Mouse (Mus musculus): ENCODE results near the gene Dazap1.

DNA sequence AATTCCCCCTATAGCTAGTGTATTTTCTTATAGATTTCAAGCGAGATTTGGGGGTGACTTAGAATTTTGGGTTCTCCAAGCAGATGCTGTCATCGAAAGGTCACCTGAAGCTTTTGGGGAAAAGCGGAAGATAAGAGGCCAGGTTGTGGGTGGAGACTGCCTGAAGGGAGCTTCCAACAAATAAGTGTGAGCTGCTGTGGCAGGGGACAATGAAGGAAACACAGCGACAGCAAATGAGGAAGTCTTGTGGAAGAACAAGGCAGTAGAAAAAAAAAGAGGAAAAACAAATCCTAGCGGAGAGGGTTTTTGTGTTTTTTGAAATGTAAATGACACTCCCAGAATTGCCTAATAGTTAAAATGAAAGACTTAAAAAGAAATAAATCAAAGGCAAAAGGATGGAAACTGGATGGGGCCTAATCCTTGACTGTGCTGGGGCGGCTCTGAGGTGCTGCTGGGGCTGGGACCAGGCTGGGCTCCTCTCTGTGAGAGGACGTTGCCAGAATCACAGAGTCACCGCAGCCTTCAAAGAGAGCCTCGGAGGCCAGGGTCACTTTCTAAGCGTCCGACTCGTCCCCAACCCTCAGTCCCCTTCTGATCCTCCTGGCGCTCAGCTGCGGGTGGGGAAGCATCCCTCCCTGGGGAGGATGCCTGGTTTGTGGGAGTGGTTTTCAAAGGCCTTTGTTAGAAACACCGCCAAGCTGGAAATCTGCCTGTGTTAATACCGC, 46.1 kb upstream of the Dazap1 start:
- no peak for TF ChIP-seq EP300 (IDR thresholded peaks at IDR 0.05; ENCODE audit: low read depth)
- TF ChIP-seq CTCF (IDR thresholded peaks at IDR 0.05; ENCODE audit: low read depth) = no peak
